8 mouse cellular contexts compared by ENCODE assay signal in the genomic region with DNA sequence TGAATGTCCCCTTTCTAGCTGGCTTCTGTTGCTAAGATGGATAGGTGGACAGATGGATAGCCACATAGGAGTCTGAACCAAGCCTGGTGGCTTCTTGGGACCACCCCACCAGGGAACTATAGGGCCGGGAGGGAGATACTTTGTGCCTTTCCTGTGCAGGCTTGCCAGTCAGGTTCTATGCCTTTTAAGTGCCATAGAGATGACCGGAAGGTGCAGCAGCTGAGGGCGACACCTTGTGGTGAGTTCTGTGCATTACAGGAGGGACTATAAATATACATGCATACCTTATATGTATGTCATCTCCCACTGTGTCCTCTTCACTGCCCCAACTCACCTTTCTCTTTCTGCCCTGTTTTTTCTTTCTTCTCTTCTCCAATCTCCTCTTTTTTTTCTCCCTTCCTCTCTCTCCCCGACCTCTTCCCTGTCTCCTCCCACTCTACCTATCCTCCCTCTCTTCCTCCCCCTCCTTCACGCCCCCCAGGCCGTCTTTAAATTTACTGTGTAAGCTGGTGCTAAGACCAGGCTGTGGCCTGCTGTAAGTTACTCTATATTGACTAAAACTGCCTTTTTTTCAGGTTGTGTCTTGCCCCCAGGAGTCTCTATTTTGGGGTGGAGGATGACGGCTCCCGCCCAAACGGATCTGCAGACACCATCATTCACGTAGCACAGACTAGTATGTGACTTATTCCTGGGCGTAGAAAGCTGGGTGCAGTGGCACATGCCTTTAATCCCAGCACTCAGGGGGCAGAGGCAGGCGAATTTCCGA. TPM values are rescaled to one million over a fixed set of nuclear protein-coding genes. Genes with fewer than 3 reads are reported as not detected.
DNase-seq lines count a peak whose midpoint lies in the region; ATAC-seq and TF ChIP-seq lines count a peak whose summit lies in the region.

No protein-coding gene starts in this region.

- DNase-seq in layer of hippocampus, adult 2 months (ENCODE audit: low spot score in 2 of 2) = peak in 1 of 2 experiments; percentile 70
- no peak for DNase-seq in layer of hippocampus, adult 9-10 months (ENCODE audit: low spot score)
- DNase-seq in brain, embryonic 18.5 days (ENCODE audit: low read depth, low spot score) = peak; percentile 51
- DNase-seq in forebrain, embryonic 10.5 days (ENCODE audit: extremely low spot score, low spot score) = peak; percentile 84
- peak; percentile 89 for DNase-seq in hindbrain, embryonic 11.5 days (ENCODE audit: low spot score)
- peak; percentile 70 for DNase-seq in left cerebral cortex, postnatal 4 days
- DNase-seq in midbrain, embryonic 11.5 days (ENCODE audit: low spot score, missing footprints) = peak; percentile 99
- DNase-seq in spleen, postnatal 14 days (ENCODE audit: low spot score in 2 of 2) = peak; percentile 40 to 65

- H3K4me3 ChIP-seq in layer of hippocampus, adult 2 months = no peak overlapping the region
- no peak overlapping the region for H3K4me3 ChIP-seq in forebrain, embryonic 10.5 days
- H3K4me3 ChIP-seq in hindbrain, embryonic 11.5 days (ENCODE audit: low read depth, low read length) = no peak overlapping the region
- no peak overlapping the region for H3K4me3 ChIP-seq in midbrain, embryonic 11.5 days (ENCODE audit: low read depth, low read length)

- H3K27me3 ChIP-seq in forebrain, embryonic 10.5 days (ENCODE audit: poor library complexity, severe bottlenecking) = no peaks in the 10 kb centered on the region
- no peaks in the 10 kb centered on the region for H3K27me3 ChIP-seq in hindbrain, embryonic 11.5 days (ENCODE audit: control insufficient read depth, insufficient read depth, low read length)
- H3K27me3 ChIP-seq in midbrain, embryonic 11.5 days (ENCODE audit: control insufficient read depth, insufficient read depth, low read length) = no peaks in the 10 kb centered on the region

- WGBS in forebrain, embryonic 10.5 days = 63% methylated on average over 13 of the region's 13 CpGs
- 64% methylated on average over 13 of the region's 13 CpGs for WGBS in hindbrain, embryonic 11.5 days
- WGBS in midbrain, embryonic 11.5 days = 64% methylated on average over 13 of the region's 13 CpGs

- H3K27ac ChIP-seq in layer of hippocampus, adult 2 months = no peak overlapping the region
- peak overlapping the region; percentile 40; the same call in 1 of the 2 replicates for H3K27ac ChIP-seq in forebrain, embryonic 10.5 days
- H3K27ac ChIP-seq in hindbrain, embryonic 11.5 days (ENCODE audit: low read depth, low read length) = no peak overlapping the region
- H3K27ac ChIP-seq in midbrain, embryonic 11.5 days (ENCODE audit: low read depth, low read length) = no peak overlapping the region

- H3K4me1 ChIP-seq in forebrain, embryonic 10.5 days = peaks cover 11% of the 10 kb centered on the region
- no peaks in the 10 kb centered on the region for H3K4me1 ChIP-seq in hindbrain, embryonic 11.5 days (replicated peaks; ENCODE audit: control insufficient read depth, insufficient read depth, low read length)
- no peaks in the 10 kb centered on the region for H3K4me1 ChIP-seq in midbrain, embryonic 11.5 days (ENCODE audit: control insufficient read depth, insufficient read depth, low read length)

- no peaks in the 10 kb centered on the region for H3K9me3 ChIP-seq in forebrain, embryonic 10.5 days
- H3K9me3 ChIP-seq in hindbrain, embryonic 11.5 days (ENCODE audit: control insufficient read depth, low read length) = no peaks in the 10 kb centered on the region
- H3K9me3 ChIP-seq in midbrain, embryonic 11.5 days (ENCODE audit: control insufficient read depth, low read length) = no peaks in the 10 kb centered on the region

- H3K4me2 ChIP-seq in hindbrain, embryonic 11.5 days (replicated peaks; ENCODE audit: low read depth, low read length) = no peak overlapping the region
- H3K4me2 ChIP-seq in midbrain, embryonic 11.5 days = no peak overlapping the region

- no peak for ATAC-seq in hindbrain, embryonic 11.5 days (ENCODE audit: low FRiP score)
- ATAC-seq in midbrain, embryonic 11.5 days (ENCODE audit: low FRiP score) = peak; percentile 63; the same call in 1 of the 2 replicates

- peak; percentile 94 for TF ChIP-seq CTCF in layer of hippocampus, adult 2 months (conservative IDR thresholded peaks at IDR 0.05)

- intact Hi-C loops in left cerebral cortex, postnatal 4 days (cut with DNase I) = loop anchor here (2.0 to 5.0 kb wide), 3 partner anchors 31 to 304 kb away; partner anchors contain the start of gene Gtf2ird2

- H3K36me3 ChIP-seq in forebrain, embryonic 10.5 days (replicated peaks) = peaks cover 26% of the 10 kb centered on the region
- H3K36me3 ChIP-seq in hindbrain, embryonic 11.5 days (ENCODE audit: control insufficient read depth, insufficient read depth, low read length) = peaks cover 5% of the 10 kb centered on the region; the same call in 1 of the 2 replicates
- H3K36me3 ChIP-seq in midbrain, embryonic 11.5 days (ENCODE audit: control insufficient read depth, insufficient read depth, low read length) = peaks cover 8% of the 10 kb centered on the region; the same call in 1 of the 2 replicates

- H3K9ac ChIP-seq in hindbrain, embryonic 11.5 days (ENCODE audit: low read depth, low read length) = no peak overlapping the region
- no peak overlapping the region for H3K9ac ChIP-seq in midbrain, embryonic 11.5 days (ENCODE audit: low read length)

RNA-seq across cellular contexts. Expression of gene Gtf2ird1, which starts 29.6 kb away (rescaled TPM):
- 10 to 100 TPM; 22.8 to 25.4 TPM for total RNA-seq in layer of hippocampus, adult 2 months (2021)
- 92.6 and 98.9 TPM in 2 replicates for polyA plus RNA-seq in forebrain, embryonic 10.5 days (2016; fragmentation: Nextera tagmentation; extraction: Ambion mirVana)
- polyA plus RNA-seq in hindbrain, embryonic 11.5 days (2014; fragmentation: Nextera tagmentation; extraction: Ambion mirVana) = 65.3 and 69.3 TPM in 2 replicates
- 10 to 100 TPM; 67.6 to 81.6 TPM for total RNA-seq in left cerebral cortex, postnatal 4 days (2021)
- 86.5 and 88.1 TPM in 2 replicates for polyA plus RNA-seq in midbrain, embryonic 11.5 days (2014; fragmentation: Nextera tagmentation; extraction: Ambion mirVana)
